In the genomic region with DNA sequence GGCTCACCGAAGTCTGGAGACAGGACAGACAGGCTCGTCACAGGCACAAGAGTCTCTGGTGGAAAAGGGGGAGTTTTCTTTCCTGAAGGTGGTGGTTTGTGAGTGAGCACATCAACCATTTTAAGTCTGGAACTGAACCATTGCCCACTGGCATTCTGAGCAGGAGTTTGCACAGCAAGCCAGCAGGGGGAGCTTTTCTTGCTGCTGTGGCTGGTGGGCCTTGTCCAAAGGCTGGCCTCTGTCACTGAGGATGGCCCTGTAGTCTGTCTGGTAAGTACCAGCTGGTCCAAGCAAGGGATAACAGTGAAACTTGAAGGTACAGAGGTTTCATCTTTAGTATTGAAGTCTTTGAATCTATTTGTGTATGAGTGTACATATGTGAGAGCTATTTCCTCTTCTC, we compare ENCODE assay signal across 8 mouse cellular contexts. TPM values are rescaled to one million over a fixed set of nuclear protein-coding genes. Genes with fewer than 3 reads are reported as not detected.
A peak's percentile ranks its signal among the peaks of the same experiment; 100 is the strongest.
DNase-seq lines count a peak whose midpoint lies in the region; ATAC-seq and TF ChIP-seq lines count a peak whose summit lies in the region.

No protein-coding gene starts in this region.

- H3K79me3 ChIP-seq in C2C12 (ENCODE audit: low read depth): no peaks in the 10 kb centered on the region

- H3K27me3 ChIP-seq in heart, embryonic 11.5 days (ENCODE audit: control insufficient read depth, insufficient read depth, low read length): no peaks in the 10 kb centered on the region
- no peaks in the 10 kb centered on the region for H3K27me3 ChIP-seq in C2C12 (ENCODE audit: control insufficient read depth, insufficient read depth, insufficient read length)
- no peaks in the 10 kb centered on the region for H3K27me3 ChIP-seq in embryonic facial prominence, embryonic 11.5 days (ENCODE audit: control insufficient read depth, insufficient read depth, low read length)
- H3K27me3 ChIP-seq in liver, postnatal 0 days (ENCODE audit: insufficient read depth, low read length): no peaks in the 10 kb centered on the region

- no peak for TF ChIP-seq EP300 in liver, postnatal 0 days (IDR thresholded peaks at IDR 0.05; ENCODE audit: low read depth)

- no peak overlapping the region for H3K27ac ChIP-seq in heart, embryonic 11.5 days (ENCODE audit: low read depth, low read length)
- no peak overlapping the region for H3K27ac ChIP-seq in embryonic facial prominence, embryonic 11.5 days (replicated peaks; ENCODE audit: low read depth, low read length)
- no peak overlapping the region for H3K27ac ChIP-seq in liver, postnatal 0 days (ENCODE audit: low read depth)

- H3ac ChIP-seq in C2C12 (ENCODE audit: control insufficient read depth, insufficient read length, low read depth): no peak overlapping the region

- no peaks in the 10 kb centered on the region for H3K9me3 ChIP-seq in heart, embryonic 11.5 days (replicated peaks; ENCODE audit: control insufficient read depth, low read length)
- no peaks in the 10 kb centered on the region for H3K9me3 ChIP-seq in embryonic facial prominence, embryonic 11.5 days (replicated peaks; ENCODE audit: control insufficient read depth, low read length)
- H3K9me3 ChIP-seq in liver, postnatal 0 days (ENCODE audit: low read length): no peaks in the 10 kb centered on the region

- ATAC-seq in heart, embryonic 11.5 days (replicated peaks; ENCODE audit: insufficient number of reproducible peaks, low FRiP score, low TSS enrichment): no peak
- no peak for ATAC-seq in embryonic facial prominence, embryonic 11.5 days (replicated peaks; ENCODE audit: insufficient number of reproducible peaks, low FRiP score, low TSS enrichment, low read depth)
- 0 out of 2 replicates have a peak, but pooled peaks have one; percentile 35 for ATAC-seq in liver, postnatal 0 days

- H3K79me2 ChIP-seq in C2C12 (ENCODE audit: control insufficient read depth, insufficient read depth): no peaks in the 10 kb centered on the region

- TF ChIP-seq CTCF in C2C12 (IDR thresholded peaks at IDR 0.05; ENCODE audit: control insufficient read depth, insufficient read depth, insufficient read length): peak; percentile 8
- peak; percentile 85 for TF ChIP-seq CTCF in liver, postnatal 0 days (IDR thresholded peaks at IDR 0.05; ENCODE audit: low read depth)

- no peak overlapping the region for H3K9ac ChIP-seq in heart, embryonic 11.5 days (ENCODE audit: low read depth, low read length)
- H3K9ac ChIP-seq in embryonic facial prominence, embryonic 11.5 days (replicated peaks; ENCODE audit: low read length): no peak overlapping the region
- H3K9ac ChIP-seq in liver, postnatal 0 days (replicated peaks): no peak overlapping the region

- H3K4me3 ChIP-seq in heart, embryonic 11.5 days (ENCODE audit: low read depth, low read length): no peak overlapping the region
- no peak overlapping the region for H3K4me3 ChIP-seq in C2C12 (ENCODE audit: insufficient read depth, poor library complexity, severe bottlenecking)
- H3K4me3 ChIP-seq in embryonic facial prominence, embryonic 11.5 days (ENCODE audit: low read depth, low read length): no peak overlapping the region
- no peak overlapping the region for H3K4me3 ChIP-seq in liver, postnatal 0 days (ENCODE audit: low read depth, low read length)

- H3K36me3 ChIP-seq in heart, embryonic 11.5 days (ENCODE audit: control insufficient read depth, insufficient read depth, low read length): no peaks in the 10 kb centered on the region
- H3K36me3 ChIP-seq in C2C12 (ENCODE audit: control insufficient read depth, insufficient read depth): no peaks in the 10 kb centered on the region
- no peaks in the 10 kb centered on the region for H3K36me3 ChIP-seq in embryonic facial prominence, embryonic 11.5 days (replicated peaks; ENCODE audit: control insufficient read depth, insufficient read depth, low read depth, low read length)
- H3K36me3 ChIP-seq in liver, postnatal 0 days (replicated peaks; ENCODE audit: insufficient read depth, low read length): no peaks in the 10 kb centered on the region

- 30% methylated on average over 2 of the region's 2 CpGs for WGBS in heart, embryonic 11.5 days (ENCODE audit: insufficient replicate concordance)
- WGBS in embryonic facial prominence, embryonic 11.5 days: 56% methylated on average over 2 of the region's 2 CpGs
- 52% methylated on average over 2 of the region's 2 CpGs for WGBS in liver, postnatal 0 days (ENCODE audit: insufficient replicate concordance)

- H3K4me1 ChIP-seq in heart, embryonic 11.5 days (ENCODE audit: control insufficient read depth, insufficient read depth, low read length): no peaks in the 10 kb centered on the region
- H3K4me1 ChIP-seq in embryonic facial prominence, embryonic 11.5 days (ENCODE audit: control insufficient read depth, insufficient read depth, low read length): no peaks in the 10 kb centered on the region
- no peaks in the 10 kb centered on the region for H3K4me1 ChIP-seq in liver, postnatal 0 days (ENCODE audit: insufficient read depth)

- DNase-seq in heart, adult 18-20 months: peak; percentile 49 to 74
- DNase-seq in adrenal gland, postnatal 36 days: peak; percentile 70 to 82
- peak; percentile 46 for DNase-seq in embryonic facial prominence, embryonic 11.5 days (ENCODE audit: low spot score)
- DNase-seq in induced T-regulatory cell, adult 2 months (ENCODE audit: low read depth): peak; percentile 44
- peak; percentile 67 for DNase-seq in liver, postnatal 0 days
- peak; percentile 65 for DNase-seq in retina, postnatal 1 day

- no peak overlapping the region for H3K4me2 ChIP-seq in heart, embryonic 11.5 days
- H3K4me2 ChIP-seq in embryonic facial prominence, embryonic 11.5 days (ENCODE audit: low read depth, low read length): no peak overlapping the region
- no peak overlapping the region for H3K4me2 ChIP-seq in liver, postnatal 0 days (ENCODE audit: low read depth, low read length)

TF ChIP-seq in C2C12, 6 proteins besides CTCF, POLR2A, EP300 and RAD21:
- TF ChIP-seq FOSL1 (IDR thresholded peaks at IDR 0.05; ENCODE audit: insufficient read depth, low read length, poor library complexity, severe bottlenecking): no peak
TF ChIP-seq in C2C12: peak in this region for 0.

RNA-seq across cellular contexts. Expression of a gene that starts 49.2 kb away (rescaled TPM):
- total RNA-seq in heart, adult 18-20 months (2021): 100 to 1,000 TPM; 127 to 149 TPM
- polyA plus RNA-seq in heart, embryonic 11.5 days (2014; fragmentation: Nextera tagmentation; extraction: Ambion mirVana): 11.1 and 12.6 TPM in 2 replicates
- 0.97 TPM for polyA plus RNA-seq in C2C12 (2012; fragmentation: generic; extraction: Trizol)
- 10 to 100 TPM; 25.5 to 70.3 TPM for total RNA-seq in adrenal gland, postnatal 36 days (2021)
- polyA plus RNA-seq in embryonic facial prominence, embryonic 11.5 days (2014; fragmentation: Nextera tagmentation; extraction: Ambion mirVana): 2.5 TPM in 2 replicates
- polyA plus RNA-seq in liver, postnatal 0 days (2015; fragmentation: Nextera tagmentation; extraction: Ambion mirVana): 23.2 and 23.4 TPM in 2 replicates
